Mouse (Mus musculus) ES-Bruce4 (cell line): ENCODE measurements around the gene Olfml3. TPM values are rescaled to one million over a fixed set of nuclear protein-coding genes. Genes with fewer than 3 reads are reported as not detected.

Experiments used
- H3K27ac ChIP-seq: 2 replicates; pipeline ENCODE4 v1.5.1; 2012; ENCODE audit warnings: low read length, inconsistent platforms; ENCODE audit not compliant: insufficient read depth
- H3K27me3 ChIP-seq: 2 replicates; pipeline ENCODE4 v1.6.1; 2012; ENCODE audit warnings: mild to moderate bottlenecking, low read length, inconsistent platforms; ENCODE audit not compliant: control insufficient read depth, poor library complexity, insufficient read depth, severe bottlenecking
- H3K36me3 ChIP-seq: 2 replicates; pipeline ENCODE4 v1.6.1; 2012; ENCODE audit warnings: inconsistent platforms, mild to moderate bottlenecking, low read length, moderate library complexity; ENCODE audit not compliant: control insufficient read depth, poor library complexity, insufficient read depth, severe bottlenecking
- H3K4me1 ChIP-seq: one replicate; pipeline ENCODE4 v1.8.1; 2011; ENCODE audit warnings: low read length; ENCODE audit not compliant: control insufficient read depth, insufficient read depth
- H3K4me3 ChIP-seq: 2 replicates; pipeline ENCODE4 v1.5.1; 2011; ENCODE audit warnings: low read depth, mild to moderate bottlenecking, low read length
- H3K9ac ChIP-seq: 2 replicates; pipeline ENCODE4 v1.6.1; 2012; ENCODE audit warnings: low read depth, mild to moderate bottlenecking, inconsistent platforms; ENCODE audit not compliant: poor library complexity, severe bottlenecking
- H3K9me3 ChIP-seq: replicated peaks from 2 replicates; pipeline ENCODE4 v1.6.1; 2012; ENCODE audit warnings: mild to moderate bottlenecking, low read length, inconsistent platforms; ENCODE audit not compliant: control insufficient read depth, poor library complexity, insufficient read depth, severe bottlenecking
- CTCF ChIP-seq: IDR thresholded peaks from one replicate; pipeline ENCODE4 v1.8.1; 2011; ENCODE audit warnings: low read depth, low read length
- EP300 ChIP-seq: IDR thresholded peaks from 2 replicates; pipeline ENCODE4 v1.6.1; 2011; ENCODE audit warnings: low read depth, low read length; ENCODE audit not compliant: insufficient read depth
- POLR2A ChIP-seq: IDR thresholded peaks from one replicate; pipeline ENCODE4 v1.8.1; 2011; ENCODE audit warnings: low read length; ENCODE audit not compliant: insufficient read depth
- polyA plus RNA-seq: library from polyadenylated mRNA; stranded (reverse); fragments of >200 nt; gene quantifications from 2 replicates; pipeline ENCODE4 v1.2.4, GENCODE M21; 2011; ENCODE audit warnings: low read depth; ENCODE audit not compliant: missing spikeins, insufficient read depth, insufficient read length

The Olfml3 gene
- polyA plus RNA-seq, 1 experiment: 0.87 TPM

DNA sequence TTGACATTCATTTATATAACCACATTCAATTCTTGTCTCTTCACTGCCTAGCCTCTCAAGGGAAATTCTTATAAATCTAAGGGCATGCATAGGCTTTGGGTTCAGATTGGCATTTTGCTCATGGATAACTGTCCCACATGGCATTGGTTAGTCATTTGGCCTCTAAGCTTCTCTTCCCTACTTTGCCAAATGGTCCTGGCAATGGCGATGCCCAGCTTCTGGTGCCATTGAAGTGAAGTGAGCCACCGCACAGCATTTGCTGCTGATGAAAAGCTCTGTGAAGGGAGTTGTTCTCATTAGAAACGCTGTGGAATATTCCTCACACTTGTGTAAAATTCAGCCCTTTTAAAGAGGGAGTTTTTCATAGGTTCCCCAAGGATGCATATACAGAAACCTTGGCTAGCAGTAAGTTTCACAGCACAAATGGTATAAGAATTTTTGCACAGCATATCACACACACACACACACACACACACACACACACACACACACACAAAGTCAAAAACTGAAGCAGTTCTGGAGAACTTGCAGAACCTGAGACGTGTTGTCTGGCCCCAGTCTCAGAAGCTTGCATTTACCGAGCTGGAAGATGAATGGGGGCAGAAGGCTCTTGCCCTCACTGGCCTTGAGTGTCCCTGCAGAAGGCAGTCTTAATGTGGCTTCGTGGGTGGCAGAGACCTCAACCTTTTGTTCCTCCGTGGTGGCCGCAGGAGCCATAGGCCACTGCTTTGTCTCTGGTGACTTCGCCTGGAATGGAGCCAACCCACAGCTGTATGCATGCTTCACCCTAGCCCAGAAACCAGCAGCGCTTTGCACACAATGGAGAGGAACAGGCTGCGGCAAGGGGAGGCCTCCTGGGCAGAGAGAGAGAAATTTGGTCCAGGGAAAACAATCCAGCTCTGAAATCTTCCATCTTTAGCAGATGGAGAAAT is 21.8 kb downstream of the Olfml3 start:
- H3K27ac ChIP-seq: no peak overlapping the region
- H3K9ac ChIP-seq: no peak overlapping the region
- TF ChIP-seq CTCF (no peak), POLR2A (no peak)
- no peaks in the 10 kb centered on the region for H3K4me1 ChIP-seq
- H3K27me3 ChIP-seq: no peaks in the 10 kb centered on the region
- H3K4me3 ChIP-seq: no peak overlapping the region
- no peaks in the 10 kb centered on the region for H3K36me3 ChIP-seq
- no peaks in the 10 kb centered on the region for H3K9me3 ChIP-seq

DNA sequence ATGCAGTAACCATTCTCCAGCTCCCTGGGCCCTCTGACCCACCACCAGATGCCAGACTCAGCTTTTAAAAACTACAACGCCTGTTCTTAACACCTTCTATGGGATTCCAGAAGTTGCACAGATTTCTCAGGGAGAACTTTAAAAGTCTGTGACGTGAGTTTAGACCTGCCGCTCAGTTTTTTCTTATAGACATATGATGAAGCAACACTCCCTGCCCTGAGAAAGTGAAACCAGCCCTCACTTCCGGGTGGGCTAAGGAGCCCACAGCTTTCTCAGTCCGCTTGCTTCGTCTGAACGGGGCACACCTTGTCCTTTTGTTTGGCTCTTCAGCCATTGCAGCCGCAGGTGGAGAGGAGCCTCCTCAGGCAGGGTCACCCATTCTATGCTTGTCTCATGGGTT is 22.9 kb downstream of the Olfml3 start:
- no peak overlapping the region for H3K27ac ChIP-seq
- H3K4me1 ChIP-seq: no peaks in the 10 kb centered on the region
- H3K9ac ChIP-seq: no peak overlapping the region
- H3K4me3 ChIP-seq: no peak overlapping the region
- TF ChIP-seq POLR2A: no peak
- no peaks in the 10 kb centered on the region for H3K36me3 ChIP-seq
- H3K9me3 ChIP-seq: no peaks in the 10 kb centered on the region
- no peaks in the 10 kb centered on the region for H3K27me3 ChIP-seq

DNA sequence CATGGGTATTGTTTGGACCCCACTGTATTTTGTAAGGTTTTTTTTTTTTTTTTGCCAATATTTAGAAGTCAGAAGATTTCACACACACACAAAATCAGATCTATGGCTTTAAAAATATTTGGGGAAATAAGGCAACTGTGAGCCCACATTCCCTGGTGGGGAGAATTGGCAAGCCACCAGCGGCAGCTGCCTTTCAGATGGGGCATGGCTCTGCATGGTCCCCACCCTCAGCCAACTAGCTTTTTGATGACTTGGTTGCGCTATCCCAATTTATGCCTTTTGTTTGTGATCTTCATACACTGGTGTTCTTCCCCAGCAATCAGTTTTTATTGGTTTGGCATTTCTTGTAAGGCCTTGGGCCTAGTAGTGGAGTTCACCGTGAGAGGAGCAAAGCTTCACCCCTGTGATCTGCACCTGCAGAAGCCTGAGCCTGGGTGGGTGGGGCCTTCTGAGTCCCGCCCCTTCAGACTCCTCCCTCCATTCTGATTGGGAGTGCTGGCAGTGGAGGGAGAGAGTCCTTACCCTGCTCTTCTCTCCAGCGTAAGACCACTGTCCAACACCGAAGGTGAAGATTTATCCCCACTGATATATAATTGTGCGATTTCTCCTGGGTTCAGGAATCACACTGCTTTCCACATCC is 23.4 kb downstream of the Olfml3 start:
- TF ChIP-seq CTCF: no peak
- no peak for TF ChIP-seq POLR2A
- no peak for TF ChIP-seq EP300
- H3K36me3 ChIP-seq: no peaks in the 10 kb centered on the region
- no peaks in the 10 kb centered on the region for H3K27me3 ChIP-seq
- no peak overlapping the region for H3K27ac ChIP-seq
- H3K9ac ChIP-seq: no peak overlapping the region
- no peaks in the 10 kb centered on the region for H3K4me1 ChIP-seq
- H3K9me3 ChIP-seq: no peaks in the 10 kb centered on the region
- H3K4me3 ChIP-seq: no peak overlapping the region

DNA sequence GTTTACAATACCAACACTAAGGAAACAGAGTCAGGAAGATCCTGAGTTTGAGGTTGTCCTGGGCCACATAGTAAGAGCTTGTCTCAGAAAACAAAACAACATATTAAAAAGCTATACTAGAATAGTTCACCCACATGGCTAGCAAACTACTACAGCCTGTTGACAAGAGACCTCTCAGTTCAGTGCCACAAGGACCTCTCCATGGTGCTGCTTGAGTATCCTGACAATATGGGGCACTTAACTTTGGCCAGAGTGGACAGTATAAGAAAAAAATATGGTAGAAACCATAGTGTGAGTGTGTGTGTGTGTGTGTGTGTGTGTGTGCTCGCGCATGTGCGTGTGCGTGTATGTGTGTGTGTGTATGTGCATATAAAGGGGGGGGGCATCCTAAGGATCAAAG is 25.6 kb downstream of the Olfml3 start:
- Histone ChIP-seq H3K4me3 (no peak overlapping the region), H3K9me3 (no peaks in the 10 kb centered on the region), H3K9ac (no peak overlapping the region), H3K36me3 (no peaks in the 10 kb centered on the region), H3K27ac (no peak overlapping the region), H3K4me1 (no peaks in the 10 kb centered on the region), H3K27me3 (no peaks in the 10 kb centered on the region)
- TF ChIP-seq POLR2A (no peak), EP300 (no peak)

DNA sequence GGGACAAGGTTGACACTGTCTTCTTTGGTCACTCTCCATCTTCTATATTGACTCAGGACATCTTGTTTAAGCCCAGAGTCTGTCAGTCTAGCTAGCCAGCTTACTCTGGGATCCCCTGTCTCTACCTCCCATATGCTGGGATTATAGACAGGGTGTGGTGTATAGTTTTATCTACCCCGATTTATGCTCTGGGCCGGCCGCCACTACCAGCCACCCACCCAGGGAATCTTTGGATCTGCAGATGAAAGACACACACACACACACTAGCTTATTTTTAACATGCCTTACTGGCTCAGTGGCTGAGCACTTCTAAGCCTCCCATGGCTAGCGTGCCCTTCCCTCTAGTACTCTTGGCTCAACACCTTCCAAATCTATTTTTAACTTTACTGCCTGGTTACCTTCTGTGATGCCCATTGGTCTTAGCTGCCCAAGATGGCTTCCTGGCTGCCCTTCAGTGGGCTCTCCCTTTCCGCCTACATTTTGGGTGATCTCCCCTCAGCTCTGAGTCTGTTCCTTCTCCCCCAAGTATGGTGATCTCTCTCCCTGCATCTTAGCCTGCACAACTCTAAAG is 28.2 kb downstream of the Olfml3 start:
- Histone ChIP-seq H3K27ac (no peak overlapping the region), H3K9ac (no peak overlapping the region), H3K9me3 (no peaks in the 10 kb centered on the region), H3K36me3 (no peaks in the 10 kb centered on the region), H3K4me1 (no peaks in the 10 kb centered on the region), H3K4me3 (no peak overlapping the region), H3K27me3 (no peaks in the 10 kb centered on the region)
- TF ChIP-seq CTCF: no peak

DNA sequence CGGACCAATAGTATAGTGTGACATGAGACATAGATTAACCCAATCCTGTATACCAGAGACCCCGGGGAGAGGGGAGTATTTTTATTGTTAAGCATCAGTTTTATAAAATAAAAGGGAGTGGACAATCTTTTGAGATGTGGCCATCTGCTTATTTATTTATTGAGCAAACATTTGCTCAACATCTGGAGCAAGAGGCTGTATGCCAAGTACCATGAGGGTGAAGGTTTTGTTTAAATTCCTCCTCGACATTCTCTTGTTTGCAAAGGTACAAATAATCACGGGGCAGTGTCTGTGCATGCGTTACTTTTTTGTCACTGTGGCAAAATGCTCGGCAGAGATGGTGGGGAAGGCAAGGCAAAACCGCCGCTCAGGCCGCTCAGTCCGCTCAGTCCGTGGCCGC is 32.4 kb downstream of the Olfml3 start:
- no peaks in the 10 kb centered on the region for H3K9me3 ChIP-seq
- TF ChIP-seq EP300 (no peak), CTCF (no peak), POLR2A (no peak)

More for the DNA sequence above, 32.4 kb downstream of the Olfml3 start:
- Histone ChIP-seq H3K27ac (no peak overlapping the region), H3K36me3 (no peaks in the 10 kb centered on the region), H3K4me1 (no peaks in the 10 kb centered on the region), H3K9ac (no peak overlapping the region), H3K4me3 (no peak overlapping the region), H3K27me3 (no peaks in the 10 kb centered on the region)
